Mouse (Mus musculus): ENCODE measurements around the gene Tbc1d8b. TPM values are rescaled to one million over a fixed set of nuclear protein-coding genes. Genes with fewer than 3 reads are reported as not detected.
"Not testable (repeated sequence)": the region's sequence is repeated elsewhere in the genome, so short reads cannot be mapped to it uniquely, and the experiment has no call there.

The Tbc1d8b gene
- total RNA-seq (2021): 1 to 10 TPM; 3.5 to 4.7 TPM
- long read RNA-seq, experiment 1, partial matches to known transcripts: 1 of 1 reads
- long read RNA-seq, experiment 1, other reads (novel, unspliced or antisense): 0 of 1 reads
- long read RNA-seq, experiment 2: 0 reads

- DNase-seq (ENCODE audit: low spot score in 2 of 2): peak; percentile 66 to 67
Measured at GRCm38 (mm10) chrX:139684775-139685695, at the start of gene Tbc1d8b. Gene Tbc1d8b (plus strand): TSS chrX:139684996.

DNA sequence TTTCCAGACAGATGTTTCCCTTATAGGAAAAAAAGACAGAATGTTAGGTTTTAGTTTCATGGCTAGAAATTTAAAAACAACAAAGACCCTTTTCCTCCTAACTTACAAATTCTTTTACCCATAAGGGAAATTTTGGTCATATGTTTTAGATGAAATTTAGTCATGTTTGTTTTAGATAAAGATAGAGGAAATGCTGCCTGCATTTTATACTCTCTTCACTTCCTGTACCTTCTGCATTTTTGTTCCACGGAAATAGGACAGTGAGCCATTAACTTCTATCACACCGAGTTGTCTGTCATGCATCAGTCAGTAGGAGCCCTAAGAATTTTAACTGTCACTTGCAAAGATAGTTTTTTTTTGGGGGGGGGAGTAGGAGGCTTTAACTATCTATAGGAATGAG, 45.1 kb upstream of the Tbc1d8b start:
- no peak for DNase-seq (ENCODE audit: low spot score in 2 of 2)

- DNase-seq (ENCODE audit: low spot score in 2 of 2): no peak
Measured at GRCm38 (mm10) chrX:139640418-139640817, 44.4 kb upstream of the Tbc1d8b start.

GRCm38 (mm10) chrX:139652226-139652625, 32.6 kb upstream of the Tbc1d8b start:
- DNase-seq (ENCODE audit: low spot score in 2 of 2): no peak

DNA sequence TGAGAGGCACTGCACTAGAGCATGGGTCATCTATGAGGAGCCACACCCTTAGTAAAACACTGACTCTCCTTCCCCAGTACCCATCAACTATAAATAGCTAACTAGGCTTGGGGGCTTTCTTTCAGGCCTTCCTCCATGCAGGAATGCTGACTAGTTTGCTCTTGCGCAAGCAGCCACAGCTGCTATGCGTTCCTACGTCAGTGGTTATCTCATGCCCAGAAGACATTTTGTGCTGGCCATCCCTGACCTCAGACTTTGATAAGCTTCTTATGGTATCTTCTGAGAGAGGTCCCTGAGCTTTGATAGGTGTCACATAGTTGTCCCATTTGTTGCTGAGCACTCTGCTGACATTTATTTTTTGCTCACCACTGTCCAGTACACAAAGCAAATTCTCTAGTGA, 31.5 kb upstream of the Tbc1d8b start:
- no peak for DNase-seq (ENCODE audit: low spot score in 2 of 2)

DNA sequence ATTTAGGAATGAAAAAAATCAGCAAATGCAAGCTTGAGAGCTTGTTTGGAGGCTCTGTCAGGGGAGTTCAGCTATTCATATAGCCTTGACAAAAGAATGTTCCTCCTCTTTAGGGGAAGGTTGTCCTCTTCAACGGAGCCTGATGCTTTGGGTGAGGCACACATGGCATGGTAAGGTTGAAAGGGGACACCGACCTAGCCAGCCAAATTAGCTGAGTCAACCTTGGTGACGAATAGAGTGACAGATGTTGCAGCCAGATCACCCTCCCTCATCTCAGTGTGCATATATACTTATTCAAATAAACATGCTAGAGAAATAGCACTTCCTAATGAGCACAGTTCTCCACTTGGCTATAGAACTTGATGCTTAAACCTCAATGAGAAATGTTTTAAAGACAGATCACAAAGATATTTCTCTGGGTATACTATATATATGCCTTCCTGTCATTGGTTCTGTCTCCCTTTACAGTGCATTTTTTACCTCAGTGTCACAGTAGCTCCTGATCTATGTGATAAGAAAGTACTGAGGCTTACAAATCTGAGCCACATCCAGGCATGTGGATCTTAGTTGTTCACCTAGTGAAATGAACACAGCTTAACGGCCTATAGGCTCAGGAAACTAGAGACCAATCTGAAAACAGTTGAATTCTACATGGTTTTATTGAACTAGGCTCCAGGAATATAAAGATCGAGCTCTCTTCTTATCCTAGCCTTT, 30.3 kb upstream of the Tbc1d8b start:
- no peak for DNase-seq (ENCODE audit: low spot score in 2 of 2)

GRCm38 (mm10) chrX:139662111-139662510, 22.7 kb upstream of the Tbc1d8b start:
- no peak for DNase-seq (ENCODE audit: low spot score in 2 of 2)

- no peak for DNase-seq (ENCODE audit: low spot score in 2 of 2)
Measured at GRCm38 (mm10) chrX:139665829-139666228, 19.0 kb upstream of the Tbc1d8b start.

GRCm38 (mm10) chrX:139684410-139684774, 404 bp upstream of the Tbc1d8b start:
- no peak for DNase-seq (ENCODE audit: low spot score in 2 of 2)

DNA sequence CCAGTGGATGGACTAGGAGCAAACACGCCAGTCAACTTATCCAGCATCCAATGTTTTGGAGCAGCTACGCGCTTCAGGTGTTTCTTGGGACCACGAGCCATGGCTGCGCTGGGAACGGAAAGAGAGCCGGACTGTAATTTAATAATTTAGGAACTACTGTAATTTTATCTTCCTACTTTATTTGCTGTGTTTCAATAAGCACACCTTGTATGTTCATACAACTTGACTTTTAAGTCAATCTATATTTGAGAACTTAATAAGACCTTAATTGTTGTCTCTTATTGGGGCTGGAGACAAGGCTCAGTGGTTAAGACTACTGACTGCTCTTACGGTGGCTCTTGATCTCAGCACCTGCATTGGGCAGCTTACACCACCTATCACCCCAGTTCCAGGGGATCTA, 29.6 kb downstream of the Tbc1d8b start, which contains the start of gene Gm15013:
Gm15013 (minus strand) TSS at position 101 of the 400 bp plus-strand sequence.
- DNase-seq (ENCODE audit: low spot score in 2 of 2): no peak

- no peak for DNase-seq (ENCODE audit: low spot score in 2 of 2)
Measured at GRCm38 (mm10) chrX:139722350-139722749, 37.6 kb downstream of the Tbc1d8b start.

DNA sequence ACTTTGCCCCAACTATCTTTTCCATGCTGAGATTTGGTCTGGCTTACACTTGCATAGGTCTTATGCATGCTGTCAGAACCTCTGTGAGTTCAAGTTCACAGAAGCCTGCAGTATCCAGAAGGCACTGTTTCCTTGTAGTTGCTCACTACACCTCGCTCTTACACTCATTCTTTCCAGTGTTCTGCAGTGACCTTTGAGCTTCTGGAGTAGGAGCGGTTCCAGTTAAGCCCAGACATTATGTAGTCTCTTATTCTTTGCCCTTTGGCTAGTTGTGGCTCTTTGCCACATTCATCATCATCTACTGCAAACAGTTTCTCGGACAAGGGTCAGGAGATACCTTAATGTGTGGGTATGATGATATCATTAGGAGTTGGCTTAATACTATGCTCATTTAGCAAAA, 45.7 kb downstream of the Tbc1d8b start:
- DNase-seq (ENCODE audit: low spot score in 2 of 2): no peak

DNA sequence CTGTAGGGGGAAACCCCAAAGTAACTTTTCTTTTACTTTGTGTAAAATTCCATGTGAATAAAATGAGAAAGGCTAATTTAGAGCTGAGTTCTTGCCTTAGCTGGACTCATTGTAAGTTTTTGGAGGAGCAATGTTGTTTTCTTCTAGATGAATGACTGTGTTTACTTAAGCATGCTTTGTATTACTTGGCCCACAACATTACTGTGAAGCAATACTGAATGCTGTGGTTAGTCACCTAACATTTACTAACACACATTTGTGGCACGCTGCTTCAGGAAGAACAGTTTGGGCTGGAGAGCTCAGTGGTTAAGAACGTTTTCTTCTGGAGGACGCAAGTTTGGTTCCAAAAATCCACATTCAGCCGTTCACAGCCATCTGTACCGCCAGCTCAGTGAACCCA, 52.3 kb downstream of the Tbc1d8b start:
- no peak for DNase-seq (ENCODE audit: low spot score in 2 of 2)

GRCm38 (mm10) chrX:139751855-139752254, 67.1 kb downstream of the Tbc1d8b start:
- peak; percentile 36 to 45 for DNase-seq (ENCODE audit: low spot score in 2 of 2)

DNA sequence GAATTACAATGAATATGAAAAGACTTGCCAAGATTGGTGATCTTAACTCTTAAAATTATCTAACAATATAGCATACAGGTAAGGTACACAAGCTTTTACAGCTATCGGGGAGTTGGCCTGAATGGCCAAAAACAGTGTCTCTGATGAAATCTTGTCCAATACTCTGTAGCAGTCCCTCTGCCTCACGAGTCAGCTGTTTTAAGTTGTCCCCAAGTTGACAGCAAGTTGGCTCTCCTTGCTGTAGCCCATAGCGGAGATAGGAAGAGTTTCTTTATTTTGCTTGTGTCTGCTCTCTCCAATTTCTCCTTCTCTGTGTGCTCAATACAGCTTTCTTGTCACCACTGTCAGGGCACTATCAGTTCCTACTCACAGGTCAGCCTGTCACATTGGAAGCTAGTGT, 73.8 kb downstream of the Tbc1d8b start:
- DNase-seq (ENCODE audit: low spot score in 2 of 2): not testable (repeated sequence)

DNA sequence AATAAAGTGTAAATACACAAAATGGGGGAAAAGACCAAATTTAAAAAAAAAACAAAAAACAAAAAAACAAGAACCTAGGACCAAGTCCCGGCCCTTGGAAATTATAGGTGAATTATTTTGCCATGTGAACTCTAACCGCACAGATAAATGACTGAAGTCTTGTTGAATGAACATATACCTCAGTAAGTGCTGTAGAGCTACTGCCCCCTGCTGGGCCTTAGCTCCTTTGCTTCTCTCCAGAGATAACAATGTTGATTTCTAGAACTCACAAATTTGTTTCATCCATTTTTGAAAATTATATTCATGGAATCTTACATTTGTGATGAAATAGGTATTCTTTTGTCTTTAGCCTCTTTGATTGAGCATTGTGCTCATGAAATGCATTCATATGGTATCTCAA, 77.8 kb downstream of the Tbc1d8b start:
- DNase-seq (ENCODE audit: low spot score in 2 of 2): peak; percentile 25 to 39

DNA sequence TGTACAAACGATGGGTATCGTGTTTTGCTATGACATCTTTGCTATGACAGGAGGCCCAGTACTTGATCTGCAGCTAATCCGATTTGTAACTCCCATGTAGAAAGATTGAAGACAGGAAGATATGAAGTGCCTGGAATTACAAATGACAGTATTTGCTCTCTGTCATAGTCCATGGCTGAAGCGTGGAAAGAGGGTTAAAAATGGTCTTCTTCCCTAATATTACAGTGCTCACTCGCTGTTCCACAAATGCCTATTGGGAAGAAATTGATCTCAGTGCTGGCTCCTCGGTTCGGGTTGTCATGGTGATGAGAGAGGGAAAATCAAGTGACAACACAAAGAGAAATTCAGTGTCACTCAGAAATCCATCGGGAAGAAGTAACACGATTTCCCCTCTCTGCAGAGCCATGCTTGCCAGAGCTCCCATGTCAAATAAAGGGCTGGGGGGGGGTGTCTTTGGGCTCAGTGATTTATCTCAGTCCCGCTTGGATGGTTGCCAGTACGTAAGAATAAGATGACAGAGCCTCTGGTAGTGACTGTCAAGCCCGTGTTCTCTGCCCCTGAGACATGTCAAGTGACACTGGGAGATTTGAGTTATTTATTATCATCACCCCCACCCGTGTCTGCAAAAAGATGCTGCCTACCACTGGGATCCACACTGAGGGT, 85.3 kb downstream of the Tbc1d8b start:
- no peak for DNase-seq (ENCODE audit: low spot score in 2 of 2)

GRCm38 (mm10) chrX:139774309-139775083, 89.7 kb downstream of the Tbc1d8b start:
- DNase-seq (ENCODE audit: low spot score in 2 of 2): peak; percentile 16 to 46

GRCm38 (mm10) chrX:139775084-139775612, 90.4 kb downstream of the Tbc1d8b start:
- no peak for DNase-seq (ENCODE audit: low spot score in 2 of 2)

DNA sequence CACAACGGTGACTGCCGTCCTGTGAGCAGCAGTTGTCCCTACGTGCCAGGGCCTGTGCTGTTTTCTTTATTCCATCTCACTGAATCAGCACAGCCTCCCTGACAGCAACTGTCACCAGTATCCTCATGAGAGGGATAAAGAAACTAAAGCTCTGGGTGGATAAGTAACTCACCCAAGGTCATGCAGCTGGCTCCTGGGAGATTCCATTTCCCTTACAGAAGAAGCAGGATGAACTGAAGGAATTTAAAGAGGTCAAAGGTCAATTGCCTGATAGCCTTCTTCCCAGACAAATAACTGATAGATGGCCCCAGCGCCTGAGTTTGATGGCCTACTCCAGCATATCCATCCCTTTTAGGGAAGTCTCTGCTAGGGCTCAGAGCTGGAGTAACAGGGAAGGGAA, 92.6 kb downstream of the Tbc1d8b start:
- DNase-seq (ENCODE audit: low spot score in 2 of 2): no peak

All from left cerebral cortex, adult 18-20 months (tissue).